Mouse (Mus musculus): ENCODE measurements around the gene Zfp354a. TPM values are rescaled to one million over a fixed set of nuclear protein-coding genes. Genes with fewer than 3 reads are reported as not detected.
A peak's percentile ranks its signal among the peaks of the same experiment; 100 is the strongest.

Zfp354a gene
- total and polyA plus RNA-seq, 3 experiments = 0.86 to 1.3 (median 1.2) TPM

DNA sequence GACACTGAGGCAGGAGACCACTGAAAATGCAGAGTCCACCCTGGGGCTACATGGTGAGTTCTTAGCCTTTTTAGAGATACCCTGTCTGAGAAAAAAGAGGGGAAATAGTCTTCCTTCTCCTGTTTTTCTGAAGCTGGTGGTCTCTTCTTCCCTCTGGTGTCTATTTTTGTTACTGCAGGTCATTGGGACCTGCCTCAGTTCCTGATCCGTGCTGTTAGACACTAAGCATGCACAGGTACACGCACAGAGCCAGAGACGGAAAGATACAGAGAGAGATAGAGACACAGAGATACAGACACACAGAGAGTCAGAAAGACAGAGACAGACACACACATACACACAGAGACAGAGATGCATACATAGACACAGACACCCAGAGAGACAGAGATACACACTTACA is 5.8 kb upstream of the Zfp354a start:
- DNase-seq = no peak
- Histone ChIP-seq H3K4me1 (ENCODE audit: control insufficient read depth, insufficient read depth, low read length) (no peaks in the 10 kb centered on the region), H3K4me3 (no peak overlapping the region), H3K79me2 (replicated peaks; ENCODE audit: control insufficient read depth, insufficient read depth, low read length) (no peaks in the 10 kb centered on the region), H3K36me3 (ENCODE audit: control insufficient read depth, insufficient read depth, low read length) (no peaks in the 10 kb centered on the region), H3K9ac (ENCODE audit: low read depth, low read length) (no peak overlapping the region), H3K27me3 (ENCODE audit: control insufficient read depth, insufficient read depth, low read length) (no peaks in the 10 kb centered on the region), H3K27ac (no peak overlapping the region)
- TF ChIP-seq EP300 (IDR thresholded peaks at IDR 0.05; ENCODE audit: insufficient read depth, low read depth, low read length) = no peak
- no peak for TF ChIP-seq POLR2A (IDR thresholded peaks at IDR 0.05; ENCODE audit: insufficient read depth, low read depth, low read length)
- peak; percentile 31 for TF ChIP-seq CTCF (IDR thresholded peaks at IDR 0.05)
- 22% methylated on average over 3 of the region's 3 CpGs for WGBS
- intact Hi-C loops (cut with DNase I) = no loop called here

DNA sequence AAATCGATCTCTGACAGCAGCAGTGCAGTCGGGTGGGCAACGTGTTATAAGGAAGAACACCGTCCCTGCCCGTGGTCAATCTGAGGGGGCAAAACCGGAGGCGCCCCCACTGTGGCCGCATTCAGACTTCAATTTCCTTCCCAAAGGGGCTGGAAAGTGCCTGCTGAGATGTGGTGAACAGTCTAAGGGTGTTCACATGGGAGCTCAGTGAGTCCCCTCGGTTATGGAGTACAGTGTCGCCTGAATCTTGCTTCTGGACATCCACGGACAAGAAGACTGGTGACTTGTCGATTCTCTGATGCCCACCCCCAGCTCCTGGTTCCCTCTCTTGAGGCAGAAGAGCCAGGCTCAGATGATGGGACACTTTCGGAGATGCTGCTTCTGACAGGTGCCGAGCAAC is 583 bp downstream of the Zfp354a start:
- TF ChIP-seq POLR2A (IDR thresholded peaks at IDR 0.05; ENCODE audit: insufficient read depth, low read depth, low read length) (no peak), EP300 (IDR thresholded peaks at IDR 0.05; ENCODE audit: insufficient read depth, low read depth, low read length) (no peak), CTCF (IDR thresholded peaks at IDR 0.05) (no peak)
- DNase-seq = no peak
- Histone ChIP-seq H3K4me3 (peak overlapping the region; percentile 70), H3K36me3 (ENCODE audit: control insufficient read depth, insufficient read depth, low read length) (no peaks in the 10 kb centered on the region), H3K9ac (ENCODE audit: low read depth, low read length) (peak overlapping the region; percentile 93), H3K4me1 (ENCODE audit: control insufficient read depth, insufficient read depth, low read length) (peaks cover 1% of the 10 kb centered on the region; the same call in 1 of the 2 replicates), H3K79me2 (replicated peaks; ENCODE audit: control insufficient read depth, insufficient read depth, low read length) (no peaks in the 10 kb centered on the region), H3K27me3 (ENCODE audit: control insufficient read depth, insufficient read depth, low read length) (no peaks in the 10 kb centered on the region), H3K27ac (peak overlapping the region; percentile 58)
- intact Hi-C loops (cut with DNase I) = loop anchor here (2.0 to 5.0 kb wide), 2 partner anchors 127 to 233 kb away; partner anchors contain the start of genes Zfp354b and Zfp354c
- 14% methylated on average over 14 of the region's 14 CpGs for WGBS

DNA sequence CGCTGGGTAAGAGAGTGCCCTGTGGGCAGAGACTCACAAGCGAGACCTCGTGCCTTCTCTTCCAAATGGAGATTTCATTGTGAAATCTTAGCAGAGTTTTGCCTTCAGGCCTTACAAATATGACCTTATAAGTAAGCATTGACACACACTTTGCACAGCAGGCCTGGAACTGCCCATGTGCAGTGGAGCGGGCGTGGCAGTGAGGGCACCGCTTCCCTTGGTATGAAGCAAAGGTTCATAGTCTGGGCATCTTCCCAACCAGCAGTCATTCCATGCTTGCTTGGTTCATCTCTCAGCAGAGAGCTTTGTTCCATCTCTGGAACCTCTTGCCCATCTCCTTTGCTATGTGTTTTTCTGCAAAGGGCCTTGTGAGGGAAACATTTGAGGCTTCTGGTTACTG is 1.9 kb downstream of the Zfp354a start:
- intact Hi-C loops (cut with DNase I) = no loop called here
- DNase-seq = no peak
- WGBS = 94% methylated on average over 6 of the region's 6 CpGs

DNA sequence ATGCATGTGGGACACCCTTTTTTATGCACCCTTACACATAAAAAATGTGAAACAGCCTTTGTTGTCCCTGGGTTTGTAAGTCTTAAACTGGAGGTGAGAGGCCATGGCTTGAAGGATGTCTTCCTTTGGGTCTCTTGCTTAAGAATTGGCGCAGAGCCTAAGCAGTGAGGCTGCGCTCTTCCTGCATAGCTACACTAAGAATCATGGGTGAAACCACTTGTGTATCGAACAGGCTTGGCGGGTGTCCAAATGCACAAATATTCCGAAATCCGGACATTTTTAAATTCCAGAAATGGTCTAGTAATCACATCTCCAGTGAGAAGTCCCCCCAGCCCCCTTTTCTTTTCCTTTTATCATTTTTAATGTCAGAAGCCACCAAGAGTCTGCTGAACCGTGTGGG is 4.2 kb downstream of the Zfp354a start:
- WGBS = 70% methylated on average over 7 of the region's 7 CpGs
- TF ChIP-seq POLR2A (IDR thresholded peaks at IDR 0.05; ENCODE audit: insufficient read depth, low read depth, low read length) = no peak
- TF ChIP-seq EP300 (IDR thresholded peaks at IDR 0.05; ENCODE audit: insufficient read depth, low read depth, low read length) = no peak
- TF ChIP-seq CTCF (IDR thresholded peaks at IDR 0.05) = no peak
- no peaks in the 10 kb centered on the region; the same call in 1 of the 2 replicates for H3K36me3 ChIP-seq (ENCODE audit: control insufficient read depth, insufficient read depth, low read length)

More for the DNA sequence above, 1.9 kb downstream of the Zfp354a start:
- no peaks in the 10 kb centered on the region for H3K27me3 ChIP-seq (ENCODE audit: control insufficient read depth, insufficient read depth, low read length)
- TF ChIP-seq EP300 (IDR thresholded peaks at IDR 0.05; ENCODE audit: insufficient read depth, low read depth, low read length) (no peak), CTCF (IDR thresholded peaks at IDR 0.05) (no peak), POLR2A (IDR thresholded peaks at IDR 0.05; ENCODE audit: insufficient read depth, low read depth, low read length) (no peak)
- no peak overlapping the region for H3K27ac ChIP-seq
- H3K79me2 ChIP-seq (replicated peaks; ENCODE audit: control insufficient read depth, insufficient read depth, low read length) = no peaks in the 10 kb centered on the region
- H3K4me3 ChIP-seq = no peak overlapping the region
- peaks cover 1% of the 10 kb centered on the region; the same call in 1 of the 2 replicates for H3K4me1 ChIP-seq (ENCODE audit: control insufficient read depth, insufficient read depth, low read length)
- H3K36me3 ChIP-seq (ENCODE audit: control insufficient read depth, insufficient read depth, low read length) = no peaks in the 10 kb centered on the region
- no peak overlapping the region for H3K9ac ChIP-seq (ENCODE audit: low read depth, low read length)

DNA sequence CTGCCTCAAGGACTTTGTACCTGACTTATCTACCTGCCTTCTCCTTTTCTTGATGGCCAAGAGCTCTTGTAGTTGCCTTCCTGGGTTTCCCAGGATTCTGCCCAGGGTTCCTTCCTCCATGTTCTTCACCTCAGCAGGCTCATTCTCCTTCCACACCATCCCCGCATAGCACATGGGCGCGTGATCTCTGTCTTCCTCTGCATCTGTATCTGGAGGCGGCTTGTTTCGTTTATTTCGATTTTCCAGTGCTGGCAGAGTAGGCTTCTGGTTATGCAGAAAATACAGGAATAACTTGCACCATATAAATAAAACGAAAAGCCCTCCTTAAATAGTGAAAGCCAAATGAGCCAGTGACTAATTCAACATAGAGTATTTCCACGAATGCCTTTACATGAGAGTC is 4.8 kb downstream of the Zfp354a start:
- Histone ChIP-seq H3K4me3 (no peak overlapping the region), H3K4me1 (ENCODE audit: control insufficient read depth, insufficient read depth, low read length) (no peaks in the 10 kb centered on the region; the same call in 1 of the 2 replicates), H3K27ac (no peak overlapping the region), H3K79me2 (replicated peaks; ENCODE audit: control insufficient read depth, insufficient read depth, low read length) (no peaks in the 10 kb centered on the region), H3K9ac (ENCODE audit: low read depth, low read length) (no peak overlapping the region), H3K27me3 (ENCODE audit: control insufficient read depth, insufficient read depth, low read length) (no peaks in the 10 kb centered on the region), H3K36me3 (ENCODE audit: control insufficient read depth, insufficient read depth, low read length) (no peaks in the 10 kb centered on the region; the same call in 1 of the 2 replicates)
- 92% methylated on average over 8 of the region's 8 CpGs for WGBS
- no peak for DNase-seq
- TF ChIP-seq POLR2A (IDR thresholded peaks at IDR 0.05; ENCODE audit: insufficient read depth, low read depth, low read length) (no peak), CTCF (IDR thresholded peaks at IDR 0.05) (no peak), EP300 (IDR thresholded peaks at IDR 0.05; ENCODE audit: insufficient read depth, low read depth, low read length) (no peak)
- intact Hi-C loops (cut with DNase I) = no loop called here

More for the DNA sequence above, 4.2 kb downstream of the Zfp354a start:
- intact Hi-C loops (cut with DNase I) = no loop called here
- H3K79me2 ChIP-seq (replicated peaks; ENCODE audit: control insufficient read depth, insufficient read depth, low read length) = no peaks in the 10 kb centered on the region
- H3K9ac ChIP-seq (ENCODE audit: low read depth, low read length) = no peak overlapping the region
- DNase-seq = no peak
- no peaks in the 10 kb centered on the region for H3K27me3 ChIP-seq (ENCODE audit: control insufficient read depth, insufficient read depth, low read length)
- no peak overlapping the region for H3K4me3 ChIP-seq
- no peak overlapping the region for H3K27ac ChIP-seq
- H3K4me1 ChIP-seq (ENCODE audit: control insufficient read depth, insufficient read depth, low read length) = peaks cover 1% of the 10 kb centered on the region; the same call in 1 of the 2 replicates

DNA sequence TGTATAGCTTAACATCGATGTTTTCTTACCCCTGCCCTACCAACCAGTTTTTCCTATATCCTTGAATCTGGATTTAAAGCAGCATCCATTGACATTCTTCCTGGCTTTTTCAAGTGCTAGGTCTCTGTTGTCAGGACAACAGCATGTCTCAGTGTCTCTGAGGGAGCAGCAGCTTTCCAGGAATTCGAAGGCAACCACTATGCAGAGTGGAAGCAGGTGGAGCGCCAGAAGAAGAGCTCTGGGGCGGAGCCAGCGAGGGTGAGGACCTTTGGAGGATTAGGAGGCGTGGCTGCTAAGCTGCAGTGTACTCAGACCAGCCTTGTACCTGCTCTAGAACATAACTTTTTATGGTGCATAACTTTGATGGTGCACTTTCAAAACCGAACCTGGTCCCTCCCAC is 25.5 kb downstream of the Zfp354a start:
- 45% methylated on average over 7 of the region's 7 CpGs for WGBS
- no peak for DNase-seq
- H3K79me2 ChIP-seq (replicated peaks; ENCODE audit: control insufficient read depth, insufficient read depth, low read length) = no peaks in the 10 kb centered on the region
- intact Hi-C loops (cut with DNase I) = no loop called here
- no peak overlapping the region for H3K4me3 ChIP-seq
- no peak for TF ChIP-seq POLR2A (IDR thresholded peaks at IDR 0.05; ENCODE audit: insufficient read depth, low read depth, low read length)
- TF ChIP-seq CTCF (IDR thresholded peaks at IDR 0.05) = no peak
- TF ChIP-seq EP300 (IDR thresholded peaks at IDR 0.05; ENCODE audit: insufficient read depth, low read depth, low read length) = no peak
- no peaks in the 10 kb centered on the region for H3K36me3 ChIP-seq (ENCODE audit: control insufficient read depth, insufficient read depth, low read length)
- H3K9ac ChIP-seq (ENCODE audit: low read depth, low read length) = no peak overlapping the region
- no peaks in the 10 kb centered on the region for H3K27me3 ChIP-seq (ENCODE audit: control insufficient read depth, insufficient read depth, low read length)
- no peaks in the 10 kb centered on the region for H3K4me1 ChIP-seq (ENCODE audit: control insufficient read depth, insufficient read depth, low read length)
- no peak overlapping the region for H3K27ac ChIP-seq

All from heart, adult 2 months (tissue).